Mouse (Mus musculus) megakaryocyte-erythroid progenitor cell, adult 5-6 weeks (primary cell): ENCODE results near the gene Gm8871. TPM values are rescaled to one million over a fixed set of nuclear protein-coding genes. Genes with fewer than 3 reads are reported as not detected.
"Not testable (repeated sequence)": the region's sequence is repeated elsewhere in the genome, so short reads cannot be mapped to it uniquely, and the experiment has no call there.

ENCODE experiments used
- ATAC-seq: replicated peaks from 2 replicates; pipeline ENCODE4 v1.8.0; 2016; ENCODE audit warnings: mild to moderate bottlenecking, inconsistent platforms; ENCODE audit not compliant: severe bottlenecking, poor library complexity, low FRiP score, low TSS enrichment
- total RNA-seq, 2 experiments: library from RNA; stranded (forward) in 1 of 2; stranded (reverse) in 1 of 2; fragments of 200-1000, 215-1000 nt in 1 of 2; fragments of >200 nt in 1 of 2; fragmentation: Nextera tagmentation in 1 of 2; gene quantifications; 2 replicates each; pipeline ENCODE4 v1.2.3; 2014 to 2017

Gene Gm8871
- total RNA-seq (2014; fragmentation: Nextera tagmentation) (not detected in 2 replicates), total RNA-seq (2017) (not detected in 2 replicates)

GRCm38 (mm10) chr5:10947505-10947904, at the start of gene Gm8871, which contains the start of gene Gm8857:
Gene Gm8871 (plus strand): TSS chr5:10947805.
Gene Gm8857 (plus strand): TSS chr5:10947807.
- ATAC-seq, result not testable (repeated sequence)

- ATAC-seq, result not testable (repeated sequence)
Measured at GRCm38 (mm10) chr5:10953512-10953911, 5.9 kb downstream of the Gm8871 start.

GRCm38 (mm10) chr5:10958057-10958456, 10.5 kb downstream of the Gm8871 start:
- ATAC-seq, result not testable (repeated sequence)

Other genes starting within 250 kb of the Gm8871 start
- gene Gm8857, start within 50 bp of the Gm8871 start, total RNA-seq (2014; fragmentation: Nextera tagmentation), result not detected in 2 replicates
- not detected in 2 replicates for gene Gm8857, start within 50 bp of the Gm8871 start, total RNA-seq (2017)
- gene Gm8879, start 179.8 kb downstream of the Gm8871 start, total RNA-seq (2014; fragmentation: Nextera tagmentation), result not detected in 2 replicates
- gene Gm8879, start 179.8 kb downstream of the Gm8871 start, total RNA-seq (2017), result not detected in 2 replicates
- gene Gm5861, start 235.3 kb downstream of the Gm8871 start, total RNA-seq (2014; fragmentation: Nextera tagmentation), result not detected in 2 replicates
- gene Gm5861, start 235.3 kb downstream of the Gm8871 start, total RNA-seq (2017), result not detected in 2 replicates